Mouse (Mus musculus): ENCODE data around the gene E4f1.

GRCm38 (mm10) chr17:24413557-24414211 lies 56.4 kb downstream of the E4f1 start:
- TF ChIP-seq CTCF (IDR thresholded peaks at IDR 0.05; ENCODE audit: extremely low read depth, insufficient read depth, low read length) (no peak), POLR2A (IDR thresholded peaks at IDR 0.05; ENCODE audit: extremely low read depth, insufficient read depth, low read length) (no peak)

All from cortical plate, adult 2 months (tissue).